8 mouse cellular contexts compared by ENCODE assay signal in genomic region chr5:111419121-111419881, GRCm38 (mm10). TPM values are rescaled to one million over a fixed set of nuclear protein-coding genes. Genes with fewer than 3 reads are reported as not detected.
DNase-seq lines count a peak whose midpoint lies in the region; ATAC-seq lines count a peak whose summit lies in the region.

No protein-coding gene starts in this region.

- peaks cover 69% of the 10 kb centered on the region for H3K4me1 ChIP-seq in heart, embryonic 15.5 days (replicated peaks)
- H3K4me1 ChIP-seq in brown adipose tissue, adult 24 weeks (ENCODE audit: control insufficient read depth, insufficient read depth, insufficient read length, low read length), result peaks cover 6% of the 10 kb centered on the region; the same call in 1 of the 2 replicates
- H3K4me1 ChIP-seq in hindbrain, embryonic 14.5 days (replicated peaks; ENCODE audit: control insufficient read depth, insufficient read depth, low read length), result peaks cover 65% of the 10 kb centered on the region
- peaks cover 48% of the 10 kb centered on the region for H3K4me1 ChIP-seq in midbrain, embryonic 16.5 days (ENCODE audit: control insufficient read depth, insufficient read depth, low read length)

- WGBS in heart, embryonic 15.5 days, result 16% methylated on average over 42 of the region's 42 CpGs
- WGBS in hindbrain, embryonic 14.5 days, result 1% methylated on average over 42 of the region's 42 CpGs
- 1% methylated on average over 42 of the region's 42 CpGs for WGBS in midbrain, embryonic 16.5 days

- no peak for DNase-seq in heart, adult 9 months (ENCODE audit: low spot score in 2 of 2)
- no peak for DNase-seq in hindbrain, embryonic 14.5 days (ENCODE audit: low spot score)
- no peak for DNase-seq in thymus, adult 18-20 months
- DNase-seq in cerebellum, adult 9-10 months, result no peak
- DNase-seq in gastrocnemius, adult 18-20 months (ENCODE audit: low spot score), result no peak

- H3K4me2 ChIP-seq in heart, embryonic 15.5 days, result peak overlapping the region; percentile 98
- peak overlapping the region; percentile 99 for H3K4me2 ChIP-seq in hindbrain, embryonic 14.5 days (replicated peaks)
- peak overlapping the region; percentile 98 for H3K4me2 ChIP-seq in midbrain, embryonic 16.5 days (ENCODE audit: low read length)

- peak overlapping the region; percentile 80 for H3K4me3 ChIP-seq in heart, embryonic 15.5 days
- peak overlapping the region; percentile 90 for H3K4me3 ChIP-seq in brown adipose tissue, adult 24 weeks (ENCODE audit: insufficient read depth, low read depth, low read length)
- H3K4me3 ChIP-seq in hindbrain, embryonic 14.5 days (replicated peaks; ENCODE audit: low read length), result peak overlapping the region; percentile 92
- H3K4me3 ChIP-seq in midbrain, embryonic 16.5 days (ENCODE audit: low read depth, low read length), result peak overlapping the region; percentile 77

- peaks cover 43% of the 10 kb centered on the region for H3K27me3 ChIP-seq in heart, embryonic 15.5 days
- H3K27me3 ChIP-seq in hindbrain, embryonic 14.5 days (ENCODE audit: control insufficient read depth, insufficient read depth, low read length), result no peaks in the 10 kb centered on the region
- H3K27me3 ChIP-seq in midbrain, embryonic 16.5 days (ENCODE audit: control insufficient read depth, insufficient read depth, low read depth, low read length), result no peaks in the 10 kb centered on the region

- H3K27ac ChIP-seq in heart, embryonic 15.5 days, result no peak overlapping the region
- H3K27ac ChIP-seq in brown adipose tissue, adult 24 weeks (replicated peaks; ENCODE audit: low read depth, low read length), result no peak overlapping the region
- H3K27ac ChIP-seq in hindbrain, embryonic 14.5 days, result peak overlapping the region; percentile 89
- H3K27ac ChIP-seq in midbrain, embryonic 16.5 days (ENCODE audit: low read length), result peak overlapping the region; percentile 96

- H3K9ac ChIP-seq in heart, embryonic 15.5 days, result peak overlapping the region; percentile 84
- peak overlapping the region; percentile 93 for H3K9ac ChIP-seq in hindbrain, embryonic 14.5 days
- peak overlapping the region; percentile 95 for H3K9ac ChIP-seq in midbrain, embryonic 16.5 days (ENCODE audit: low read depth, low read length)

- no peak for ATAC-seq in heart, embryonic 15.5 days (replicated peaks; ENCODE audit: insufficient number of reproducible peaks, insufficient read depth, low FRiP score, low read depth)
- no peak for ATAC-seq in hindbrain, embryonic 14.5 days (ENCODE audit: low FRiP score)
- no peak for ATAC-seq in midbrain, embryonic 16.5 days

- H3K36me3 ChIP-seq in heart, embryonic 15.5 days, result 0 out of 2 replicates have a peak, but pooled peaks cover 2% of the 10 kb centered on the region
- peaks cover 34% of the 10 kb centered on the region for H3K36me3 ChIP-seq in hindbrain, embryonic 14.5 days (replicated peaks; ENCODE audit: control insufficient read depth, insufficient read depth)
- H3K36me3 ChIP-seq in midbrain, embryonic 16.5 days (ENCODE audit: control insufficient read depth, insufficient read depth, low read length), result no peaks in the 10 kb centered on the region

- no peaks in the 10 kb centered on the region for H3K9me3 ChIP-seq in heart, embryonic 15.5 days (replicated peaks)
- no peaks in the 10 kb centered on the region for H3K9me3 ChIP-seq in hindbrain, embryonic 14.5 days (ENCODE audit: control insufficient read depth, low read length)
- H3K9me3 ChIP-seq in midbrain, embryonic 16.5 days (replicated peaks; ENCODE audit: control insufficient read depth, low read length, poor library complexity, severe bottlenecking), result no peaks in the 10 kb centered on the region

RNA-seq across cellular contexts. Expression of gene Mn1, which starts 2.1 kb away (rescaled TPM):
- 6.4 and 7.7 TPM in 2 replicates for polyA plus RNA-seq in heart, embryonic 15.5 days (2015; fragmentation: Nextera tagmentation; extraction: Ambion mirVana)
- polyA plus RNA-seq in brown adipose tissue, adult 24 weeks (2012; ENCODE audit: insufficient read depth, insufficient read length, missing spikeins), result 1.2 and 2.6 TPM in 2 replicates
- polyA plus RNA-seq in hindbrain, embryonic 14.5 days (2014; fragmentation: Nextera tagmentation; extraction: Ambion mirVana), result 27.8 and 28.6 TPM in 2 replicates
- 41.6 and 50.3 TPM in 2 replicates for polyA plus RNA-seq in midbrain, embryonic 16.5 days (2015; fragmentation: Nextera tagmentation; extraction: Ambion mirVana)
- total RNA-seq in gastrocnemius, adult 18-20 months (2021), result 10 to 100 TPM; 34.5 to 75.8 TPM

Comparison
In these comparisons a context has a peak if more than half of its experiments do, and no peak if none do; other contexts are left out.
1. H3K27ac ChIP-seq: peak in hindbrain, embryonic 14.5 days (single experiment) and midbrain, embryonic 16.5 days (single experiment); none in heart, embryonic 15.5 days (single experiment) and brown adipose tissue, adult 24 weeks (single experiment).
2. Peak in every context shown above with its lines, with median percentiles within 50 percentile points of each other: H3K4me2 ChIP-seq, H3K4me3 ChIP-seq and H3K9ac ChIP-seq.